Mouse (Mus musculus) heart, embryonic 14.5 days (tissue): ENCODE data around the gene Prokr1. TPM values are rescaled to one million over a fixed set of nuclear protein-coding genes. Genes with fewer than 3 reads are reported as not detected.
A peak's percentile ranks its signal among the peaks of the same experiment; 100 is the strongest.
"Not testable (repeated sequence)": the region's sequence is repeated elsewhere in the genome, so short reads cannot be mapped to it uniquely, and the experiment has no call there.

Experiments used
- ATAC-seq: fragments of 200-750 bp; cut with Nextera tagmentation; 2 replicates; pipeline ENCODE4 v1.8.0; 2017; ENCODE audit warnings: low read depth, moderate TSS enrichment; ENCODE audit not compliant: insufficient number of reproducible peaks, insufficient read depth, low FRiP score
- H3K27ac ChIP-seq, 2 experiments: fragments of 200-500 bp in 1 of 2; fragments of 300-500 bp in 1 of 2; sonication (generic) in 1 of 2; replicated peaks in 1 of 2; 2 replicates each; pipeline ENCODE4 v1.5.1; 2012 to 2014; ENCODE audit warnings: low read depth in 2 of 2, low read length in 2 of 2, control low read depth in 1 of 2, mild to moderate bottlenecking in 1 of 2, mixed read lengths in 1 of 2; ENCODE audit not compliant: control insufficient read depth in 1 of 2, insufficient read depth in 1 of 2
- H3K27me3 ChIP-seq: fragments of 300-500 bp; sonication (generic); 2 replicates; pipeline ENCODE4 v1.6.1; 2014; ENCODE audit warnings: mild to moderate bottlenecking, low read length, control low read depth; ENCODE audit not compliant: control insufficient read depth, insufficient read depth
- H3K36me3 ChIP-seq: fragments of 300-500 bp; sonication (generic); 2 replicates; pipeline ENCODE4 v1.6.1; 2014; ENCODE audit warnings: mild to moderate bottlenecking, control low read depth, low read length, mixed read lengths; ENCODE audit not compliant: control insufficient read depth, insufficient read depth
- H3K4me1 ChIP-seq, 2 experiments: fragments of 200-500 bp in 1 of 2; fragments of 300-500 bp in 1 of 2; sonication (generic) in 1 of 2; 2 replicates each; pipeline ENCODE4 v1.6.1; 2012 to 2014; ENCODE audit warnings: low read length in 2 of 2, control low read depth in 1 of 2, mixed read lengths in 1 of 2; ENCODE audit not compliant: control insufficient read depth in 2 of 2, insufficient read depth in 2 of 2
- H3K4me2 ChIP-seq: fragments of 300-500 bp; sonication (generic); 2 replicates; pipeline ENCODE4 v1.6.1; 2014; ENCODE audit warnings: mild to moderate bottlenecking, low read length
- H3K4me3 ChIP-seq, 2 experiments: fragments of 200-500 bp in 1 of 2; fragments of 300-500 bp in 1 of 2; sonication (generic) in 1 of 2; 2 replicates each; pipeline ENCODE4 v1.5.1; 2012 to 2014; ENCODE audit warnings: low read length in 2 of 2, mild to moderate bottlenecking in 2 of 2, control low read depth in 1 of 2, low read depth in 1 of 2, moderate library complexity in 1 of 2; ENCODE audit not compliant: control insufficient read depth in 1 of 2, insufficient read depth in 1 of 2
- H3K9ac ChIP-seq: fragments of 300-500 bp; sonication (generic); 2 replicates; pipeline ENCODE4 v1.6.1; 2014; ENCODE audit warnings: mild to moderate bottlenecking, low read length
- H3K9me3 ChIP-seq: fragments of 300-500 bp; sonication (generic); 2 replicates; pipeline ENCODE4 v1.6.1; 2016; ENCODE audit warnings: low read length, control low read depth; ENCODE audit not compliant: control insufficient read depth
- WGBS: fragments of 180-500 bp; shearing (Covaris S2); extraction: QIAGEN DNeasy Blood & Tissue Kit; methylation state at CpG from one replicate; pipeline ENCODE4 v1.1.7; 2014; 5-methylcytosine and 5-hydroxymethylcytosine counted together
- polyA plus RNA-seq: library from polyadenylated mRNA; unstranded; fragments of >200 nt; fragmentation: Nextera tagmentation; extraction: Ambion mirVana; gene quantifications from 2 replicates; pipeline ENCODE4 v1.2.1, GENCODE M21; 2014

Prokr1 gene
- 1.2 and 1.5 TPM in 2 replicates for polyA plus RNA-seq

- Histone ChIP-seq H3K4me1 (peaks cover 7 to 14% of the 10 kb centered on the region in 2 experiments; a peak in 3 of 4 replicates), H3K27ac (no peak within 1 kb of the TSS), H3K4me2 (peak within 1 kb of the TSS; percentile 74), H3K4me3 (peak within 1 kb of the TSS; percentile 49 to 64), H3K9me3 (no peaks in the 10 kb centered on the region), H3K36me3 (no peaks in the 10 kb centered on the region), H3K9ac (peak within 1 kb of the TSS; percentile 60), H3K27me3 (peaks cover 39% of the 10 kb centered on the region)
- peak; percentile 66 for ATAC-seq
- under 1% methylated on average over 34 of the region's 34 CpGs for WGBS
Measured at GRCm38 (mm10) chr6:87590394-87591281, at the start of gene Prokr1. Gene Prokr1 (minus strand): TSS chr6:87590743.

- Histone ChIP-seq H3K27ac (no peak overlapping the region), H3K36me3 (0 out of 2 replicates have a peak, but pooled peaks cover 4% of the 10 kb centered on the region), H3K9me3 (no peaks in the 10 kb centered on the region), H3K9ac (no peak overlapping the region), H3K4me1 (no peaks in the 10 kb centered on the region; a peak in 1 of 4 replicates), H3K4me3 (no peak overlapping the region), H3K4me2 (no peak overlapping the region), H3K27me3 (no peaks in the 10 kb centered on the region)
- 63% methylated on average over 11 of the region's 11 CpGs for WGBS
- ATAC-seq, result no peak
Measured at GRCm38 (mm10) chr6:87638134-87638660, 47.7 kb upstream of the Prokr1 start.

- 68% methylated on average over 4 of the region's 4 CpGs for whole genome bisulfite sequencing
- no peaks in the 10 kb centered on the region for H3K27me3 ChIP-seq
- H3K4me2 ChIP-seq, result no peak overlapping the region
- no peak overlapping the region for H3K9ac ChIP-seq
- H3K36me3 ChIP-seq, result no peaks in the 10 kb centered on the region
- ATAC-seq, result no peak
- H3K27ac ChIP-seq, result no peak overlapping the region
- H3K9me3 ChIP-seq, result no peaks in the 10 kb centered on the region
- H3K4me1 ChIP-seq, result no peaks in the 10 kb centered on the region; a peak in 1 of 4 replicates
- H3K4me3 ChIP-seq, result no peak overlapping the region
Measured at GRCm38 (mm10) chr6:87632176-87632575, 41.6 kb upstream of the Prokr1 start.

GRCm38 (mm10) chr6:87628936-87629335 is 38.4 kb upstream of the Prokr1 start:
- H3K4me1 ChIP-seq, H3K27me3 ChIP-seq, H3K9me3 ChIP-seq, ATAC-seq, H3K4me3 ChIP-seq, H3K4me2 ChIP-seq, H3K36me3 ChIP-seq, H3K27ac ChIP-seq, H3K9ac ChIP-seq: not testable (repeated sequence)
- 75% methylated on average over 12 of the region's 15 CpGs for WGBS

GRCm38 (mm10) chr6:87623151-87623550 is 32.6 kb upstream of the Prokr1 start:
- Histone ChIP-seq H3K4me1 (peaks cover 3 to 5% of the 10 kb centered on the region in 2 experiments; a peak in 2 of 4 replicates), H3K27ac (no peak overlapping the region), H3K4me3 (no peak overlapping the region), H3K9me3 (no peaks in the 10 kb centered on the region), H3K36me3 (no peaks in the 10 kb centered on the region), H3K9ac (no peak overlapping the region), H3K27me3 (no peaks in the 10 kb centered on the region), H3K4me2 (no peak overlapping the region)
- no peak for ATAC-seq
- 84% methylated on average over 3 of the region's 3 CpGs for WGBS

GRCm38 (mm10) chr6:87621281-87621680 is 30.7 kb upstream of the Prokr1 start:
- Histone ChIP-seq H3K27me3 (no peaks in the 10 kb centered on the region), H3K36me3 (no peaks in the 10 kb centered on the region), H3K9ac (no peak overlapping the region), H3K27ac (peak overlapping the region; percentile 48 to 53; a peak in 3 of 4 replicates), H3K4me3 (no peak overlapping the region), H3K9me3 (no peaks in the 10 kb centered on the region), H3K4me2 (no peak overlapping the region), H3K4me1 (peaks cover 3 to 5% of the 10 kb centered on the region in 2 experiments; a peak in 2 of 4 replicates)
- 32% methylated on average over 3 of the region's 3 CpGs for WGBS
- peak; percentile 73 for ATAC-seq

- Histone ChIP-seq H3K4me1 (peaks cover 3 to 5% of the 10 kb centered on the region in 2 experiments; a peak in 2 of 4 replicates), H3K27me3 (no peaks in the 10 kb centered on the region), H3K4me2 (no peak overlapping the region), H3K36me3 (no peaks in the 10 kb centered on the region), H3K4me3 (no peak overlapping the region), H3K27ac (no peak overlapping the region), H3K9ac (no peak overlapping the region), H3K9me3 (no peaks in the 10 kb centered on the region)
- 59% methylated on average over 8 of the region's 8 CpGs for WGBS
- ATAC-seq, result no peak
Measured at GRCm38 (mm10) chr6:87618021-87618420, 27.5 kb upstream of the Prokr1 start.
